Mouse (Mus musculus): ENCODE data around the gene Nsg2.

Nsg2 gene

GRCm38 (mm10) chr11:32068736-32069490, 68.7 kb downstream of the Nsg2 start:
- ATAC-seq (ENCODE audit: insufficient number of reproducible peaks, low FRiP score, low TSS enrichment) = no peak

GRCm38 (mm10) chr11:32075163-32075562, 74.9 kb downstream of the Nsg2 start:
- no peak for ATAC-seq (ENCODE audit: insufficient number of reproducible peaks, low FRiP score, low TSS enrichment)

GRCm38 (mm10) chr11:32083462-32083861, 83.2 kb downstream of the Nsg2 start:
- ATAC-seq (ENCODE audit: insufficient number of reproducible peaks, low FRiP score, low TSS enrichment) = no peak

- ATAC-seq (ENCODE audit: insufficient number of reproducible peaks, low FRiP score, low TSS enrichment) = no peak
Observed at GRCm38 (mm10) chr11:32086525-32086924, 86.3 kb downstream of the Nsg2 start.

GRCm38 (mm10) chr11:32087376-32087775, 87.1 kb downstream of the Nsg2 start:
- 0 out of 2 replicates have a peak, but pooled peaks have one; percentile 20 for ATAC-seq (ENCODE audit: insufficient number of reproducible peaks, low FRiP score, low TSS enrichment)

- ATAC-seq (ENCODE audit: insufficient number of reproducible peaks, low FRiP score, low TSS enrichment) = no peak
Observed at GRCm38 (mm10) chr11:32087779-32088442, 87.6 kb downstream of the Nsg2 start.

DNA sequence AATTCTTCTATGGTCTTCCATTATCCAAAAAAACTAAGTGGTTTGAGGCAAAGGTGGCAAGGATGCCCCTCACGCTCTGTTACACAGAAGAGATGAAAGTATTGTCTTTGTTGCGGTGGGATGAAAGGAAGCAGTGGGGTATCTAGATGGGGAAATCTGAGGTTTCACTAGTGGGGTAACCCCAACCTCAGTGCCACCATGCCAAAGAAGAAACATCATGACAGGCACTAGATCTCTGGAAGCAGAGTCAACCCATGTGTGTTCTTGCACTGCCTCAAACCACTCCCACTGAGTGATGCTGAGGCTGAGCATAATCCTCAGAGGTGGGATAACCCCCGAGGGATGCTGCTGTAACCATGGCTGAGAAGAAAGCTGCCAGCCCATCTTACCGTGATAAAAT, 95.5 kb downstream of the Nsg2 start:
- no peak for ATAC-seq (ENCODE audit: insufficient number of reproducible peaks, low FRiP score, low TSS enrichment)

DNA sequence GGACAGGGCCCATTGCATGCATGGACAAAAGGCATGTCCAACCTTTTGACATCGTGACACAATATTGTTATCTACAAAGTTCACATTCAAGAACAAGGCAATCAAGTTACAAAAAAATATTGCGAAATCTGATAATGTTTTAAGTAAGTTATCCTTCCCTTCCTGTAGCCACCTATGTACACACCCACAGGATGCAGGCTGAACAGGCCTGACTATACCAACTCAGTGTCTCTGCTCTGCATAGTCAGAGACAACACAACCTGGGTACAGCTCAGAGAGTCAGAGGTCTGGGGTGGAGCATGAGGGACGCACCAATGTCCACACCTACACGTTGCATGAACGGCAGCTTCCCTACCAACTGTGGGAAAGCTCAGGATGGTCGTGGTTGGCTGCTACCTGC, 96.1 kb downstream of the Nsg2 start:
- no peak for ATAC-seq (ENCODE audit: insufficient number of reproducible peaks, low FRiP score, low TSS enrichment)

DNA sequence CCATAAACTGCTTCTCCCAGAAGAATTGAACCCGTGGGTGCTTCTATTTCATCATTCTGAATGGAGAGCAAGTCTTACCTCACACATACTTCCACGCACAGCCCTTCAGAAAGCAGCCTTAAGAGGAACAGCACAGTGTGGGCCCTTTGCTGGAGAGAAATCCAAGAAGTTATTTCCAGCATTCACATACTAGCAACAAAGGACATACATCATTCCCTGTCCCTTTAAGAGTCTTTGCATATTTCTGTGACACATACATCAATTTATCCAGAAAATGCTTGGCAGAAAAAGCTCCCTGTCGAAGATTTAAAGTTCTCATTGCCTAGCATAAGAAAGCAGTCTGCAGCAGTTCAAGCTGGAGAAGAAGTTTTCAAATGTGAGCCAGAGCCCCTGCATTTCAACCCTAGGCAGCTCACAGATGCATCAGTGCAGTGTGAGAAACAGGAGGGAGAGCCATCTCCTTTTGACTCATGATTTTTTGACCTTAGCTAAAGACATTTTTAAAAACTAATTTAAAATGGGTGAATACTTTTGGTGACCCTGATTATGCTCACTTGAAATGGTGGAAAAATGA, 100.9 kb downstream of the Nsg2 start:
- no peak for ATAC-seq (ENCODE audit: insufficient number of reproducible peaks, low FRiP score, low TSS enrichment)

DNA sequence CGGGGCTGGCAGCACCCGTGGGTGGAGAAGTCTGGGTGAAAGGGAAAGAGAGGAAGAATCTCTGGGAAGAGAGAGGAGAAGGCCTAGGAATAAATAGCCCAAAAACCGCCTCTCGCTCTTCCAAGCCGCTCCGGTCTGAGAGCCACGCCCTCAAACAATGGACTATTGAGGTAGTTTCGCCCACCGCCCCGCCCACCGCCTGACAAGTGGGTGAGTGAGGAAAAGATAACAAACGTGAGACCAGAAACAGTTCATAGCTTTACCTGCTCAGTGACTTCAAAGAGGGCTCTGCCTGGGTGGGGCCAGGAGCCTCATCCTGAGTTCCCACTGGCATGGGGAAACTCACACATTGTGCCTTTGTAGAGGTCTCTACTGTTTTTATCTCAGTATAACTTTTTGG, 102.7 kb downstream of the Nsg2 start:
- no peak for ATAC-seq (ENCODE audit: insufficient number of reproducible peaks, low FRiP score, low TSS enrichment)

DNA sequence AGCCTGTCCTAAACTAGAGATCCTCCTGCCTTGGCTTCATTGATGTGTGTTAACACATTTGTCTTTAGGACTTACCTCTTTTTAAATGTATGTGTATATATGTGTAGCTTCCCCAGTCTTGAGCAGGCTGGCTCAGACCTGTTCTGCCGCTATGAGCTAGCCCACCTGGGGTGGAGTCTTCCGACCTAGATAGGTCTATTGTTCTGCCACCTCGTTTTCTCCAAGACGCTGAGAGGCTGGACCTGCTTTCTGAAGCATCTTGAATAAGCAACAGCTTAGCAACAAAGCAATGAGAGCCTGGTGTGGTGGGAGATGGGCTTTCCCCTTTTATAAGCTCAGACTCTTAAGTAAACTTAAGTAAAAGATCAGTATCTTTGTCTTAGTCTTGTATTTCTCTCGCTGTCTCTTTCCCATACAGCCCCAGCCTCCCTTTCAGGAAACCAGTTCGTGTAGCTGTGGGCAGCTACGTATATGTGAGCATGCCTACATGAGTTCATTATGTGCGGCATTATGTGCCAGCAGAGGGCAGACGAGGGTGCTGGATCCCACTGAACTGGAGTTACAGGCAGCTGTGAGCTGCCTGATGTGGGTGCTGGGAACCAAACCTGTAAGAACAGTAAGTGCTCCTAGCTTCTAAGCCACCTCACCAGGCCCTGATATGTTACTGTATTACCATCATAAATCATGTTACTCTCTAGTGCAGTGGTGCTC, 104.3 kb downstream of the Nsg2 start:
- ATAC-seq (ENCODE audit: insufficient number of reproducible peaks, low FRiP score, low TSS enrichment) = no peak

GRCm38 (mm10) chr11:32105750-32106646, 105.7 kb downstream of the Nsg2 start:
- no peak for ATAC-seq (ENCODE audit: insufficient number of reproducible peaks, low FRiP score, low TSS enrichment)

DNA sequence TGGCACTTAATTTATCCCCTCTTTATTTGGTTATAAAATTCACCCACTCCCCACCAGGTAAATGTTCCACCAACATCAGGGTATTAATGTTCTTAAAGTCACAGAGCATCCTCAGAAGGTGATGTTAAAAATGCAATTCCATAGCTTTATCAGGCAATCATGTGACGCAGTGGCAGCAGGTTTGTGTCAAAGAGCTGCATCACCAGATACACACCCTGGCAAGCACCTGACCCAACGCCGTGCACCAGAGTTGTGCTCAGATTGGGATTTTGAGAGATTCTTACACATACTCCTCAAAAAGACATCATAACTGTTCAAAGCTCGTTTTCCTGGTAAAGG, 106.4 kb downstream of the Nsg2 start:
- no peak for ATAC-seq (ENCODE audit: insufficient number of reproducible peaks, low FRiP score, low TSS enrichment)

- no peak for ATAC-seq (ENCODE audit: insufficient number of reproducible peaks, low FRiP score, low TSS enrichment)
Observed at GRCm38 (mm10) chr11:32108441-32108840, 108.2 kb downstream of the Nsg2 start.

Data from cerebellum, adult (tissue).